Mouse (Mus musculus): ENCODE data around the gene Wnt6.
"Not testable (repeated sequence)": the region's sequence is repeated elsewhere in the genome, so short reads cannot be mapped to it uniquely, and the experiment has no call there.

Gene Wnt6

DNA sequence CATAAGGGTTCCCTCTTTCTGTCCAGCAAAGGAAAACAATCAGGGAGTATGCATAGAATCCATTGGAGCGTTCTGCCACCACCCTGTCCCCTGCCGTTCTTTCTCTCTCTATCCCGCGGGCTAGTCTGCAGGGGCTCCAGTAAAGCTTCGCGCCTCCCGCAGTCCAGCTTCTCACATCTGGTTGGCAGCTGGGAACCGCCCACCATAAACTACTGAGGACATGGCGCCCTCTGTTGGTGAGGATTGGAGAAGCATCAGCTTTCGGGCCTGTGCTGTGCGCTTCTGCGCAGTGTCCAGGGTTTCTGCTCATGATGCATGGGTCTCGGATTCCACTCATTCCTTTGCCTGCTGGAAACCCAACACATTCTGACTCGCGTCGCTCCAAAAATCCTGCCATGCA lies 36.4 kb downstream of the Wnt6 start:
- peak; percentile 76 to 81 for DNase-seq

DNA sequence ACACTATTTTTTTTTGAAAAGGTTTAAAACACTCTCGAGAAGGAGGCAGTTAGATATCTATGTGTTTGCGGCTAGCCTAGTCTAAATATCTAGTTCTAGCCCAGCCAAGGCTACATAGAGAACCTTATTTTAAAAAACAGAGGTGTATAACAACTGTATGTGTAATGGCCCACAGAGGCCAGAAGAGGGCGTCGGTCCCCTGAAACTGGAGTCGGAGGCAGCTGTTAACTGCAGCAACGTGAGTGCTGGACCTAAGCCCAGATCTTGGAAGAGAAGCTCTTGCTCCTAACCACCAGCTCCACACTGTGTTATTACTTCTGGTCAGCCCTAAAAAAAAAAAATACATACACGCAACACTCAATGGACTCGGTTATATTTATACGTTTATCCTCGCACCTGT lies 37.3 kb downstream of the Wnt6 start:
- no peak for DNase-seq

DNA sequence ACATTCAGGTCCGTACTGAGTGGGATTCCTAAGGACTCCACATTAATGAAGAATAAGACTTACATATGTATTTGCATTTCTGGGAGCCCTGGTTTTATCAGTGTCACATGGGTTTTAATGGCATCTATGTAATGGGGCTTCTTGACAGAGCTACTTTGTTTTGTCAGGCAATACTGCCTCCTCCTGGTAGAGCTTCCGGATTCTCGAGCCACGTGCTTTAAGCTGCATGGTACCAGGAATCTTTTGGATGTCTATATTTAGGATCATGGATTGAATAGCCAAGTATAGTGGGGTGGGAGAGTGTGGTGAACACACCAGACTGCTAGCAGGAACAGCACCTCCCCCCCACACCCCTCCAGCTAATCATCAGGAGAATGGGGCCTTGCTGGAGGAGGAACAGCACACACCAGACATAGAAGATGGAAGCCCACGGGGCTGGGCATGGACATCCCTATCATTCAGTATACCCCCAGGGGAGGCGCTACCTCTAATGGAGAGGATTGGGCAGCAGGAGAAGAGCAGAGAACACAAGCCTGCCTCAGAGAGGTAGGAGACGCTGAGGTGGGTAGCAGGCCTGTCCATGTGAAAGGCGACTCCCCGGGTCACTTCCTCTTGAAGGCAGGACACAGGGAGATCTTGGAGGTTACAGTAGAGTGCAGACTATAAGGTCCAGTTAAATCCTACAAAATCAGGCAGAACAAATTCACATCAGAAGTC lies 43.4 kb downstream of the Wnt6 start:
- no peak for DNase-seq

DNA sequence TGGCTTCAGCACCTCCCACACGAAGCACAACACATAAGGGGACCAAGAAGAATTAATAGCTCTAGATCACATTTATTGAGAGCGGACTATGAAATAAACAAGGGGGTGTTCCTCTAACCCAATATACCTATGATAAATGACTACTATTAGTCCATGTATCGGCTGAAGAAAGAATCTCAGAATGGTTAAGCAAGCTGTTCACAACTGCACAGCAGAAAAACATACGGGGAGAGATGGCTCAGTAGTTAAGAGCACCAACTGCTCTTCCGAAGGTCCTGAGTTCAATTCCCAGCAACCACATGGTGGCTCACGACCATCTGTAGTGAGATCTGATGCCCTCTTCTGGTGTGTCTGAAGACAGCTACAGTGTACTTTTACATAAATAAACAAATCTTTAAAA lies 44.3 kb downstream of the Wnt6 start:
- DNase-seq, result not testable (repeated sequence)

DNA sequence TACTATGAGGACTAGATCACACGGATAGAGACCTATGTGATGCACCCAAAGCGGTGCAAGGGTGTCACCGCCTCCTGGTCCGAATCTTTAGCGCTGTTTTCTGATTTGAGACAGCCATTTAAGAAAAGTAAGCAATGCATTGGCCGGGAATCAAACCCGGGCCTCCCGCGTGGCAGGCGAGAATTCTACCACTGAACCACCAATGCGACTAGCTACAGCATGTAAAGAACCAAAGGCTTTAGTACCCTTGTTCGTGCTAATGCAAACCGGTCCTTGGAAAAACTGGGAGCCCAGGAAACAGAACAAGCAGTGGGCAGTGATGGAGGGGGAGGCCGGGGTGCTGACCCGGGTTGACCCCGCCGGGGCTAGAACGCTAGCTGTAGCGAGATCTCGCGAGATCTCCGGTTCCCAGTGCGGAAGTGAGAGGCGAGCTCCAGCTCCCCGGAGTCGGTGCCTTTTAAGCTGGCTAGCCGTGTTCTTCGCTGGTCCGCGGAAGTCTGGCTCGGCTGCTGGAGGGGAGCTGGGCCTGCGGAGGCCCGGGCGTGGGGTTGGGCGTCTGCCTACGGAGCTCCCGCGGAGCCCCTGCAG lies 45.0 kb downstream of the Wnt6 start:
- DNase-seq, result peak; percentile 89 to 92

DNA sequence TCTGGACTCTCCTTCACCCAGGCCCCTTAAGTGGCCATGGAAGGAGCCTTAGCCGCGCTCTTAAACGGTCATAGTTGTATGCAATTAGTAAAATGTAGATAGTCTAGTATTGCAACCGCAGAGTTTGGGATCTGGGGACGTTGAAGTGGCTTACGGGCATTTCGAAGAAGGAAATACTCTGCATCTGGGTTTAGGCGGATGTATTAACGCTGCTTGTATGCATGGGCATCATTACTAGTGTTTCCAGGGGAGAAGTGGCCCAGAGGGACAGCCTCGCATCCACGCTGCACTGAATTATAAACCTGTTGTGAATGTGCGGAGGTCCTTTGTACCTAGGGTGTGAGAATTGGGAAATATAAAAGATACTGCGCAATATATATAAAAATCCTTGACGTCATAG lies 45.5 kb downstream of the Wnt6 start:
- no peak for DNase-seq

DNA sequence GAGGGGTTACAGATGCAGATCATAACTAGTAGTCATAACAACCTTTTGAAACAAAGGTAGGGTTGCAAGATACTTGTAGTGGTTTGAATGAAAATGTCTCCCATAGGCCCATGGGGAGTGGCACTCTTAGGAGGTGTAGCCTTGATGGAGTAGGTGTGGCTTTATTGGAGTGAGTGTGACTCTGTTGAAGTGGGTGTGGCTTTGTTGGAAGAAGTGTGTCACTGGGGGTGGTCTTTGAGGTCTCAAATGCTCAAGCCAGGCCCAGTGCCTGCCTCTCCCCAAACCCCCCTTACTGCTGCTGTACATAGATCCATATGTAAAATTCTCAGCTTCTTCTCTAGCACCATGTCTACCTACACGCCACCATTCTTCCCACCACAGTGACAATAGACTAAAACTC lies 46.8 kb downstream of the Wnt6 start:
- DNase-seq, result no peak

DNA sequence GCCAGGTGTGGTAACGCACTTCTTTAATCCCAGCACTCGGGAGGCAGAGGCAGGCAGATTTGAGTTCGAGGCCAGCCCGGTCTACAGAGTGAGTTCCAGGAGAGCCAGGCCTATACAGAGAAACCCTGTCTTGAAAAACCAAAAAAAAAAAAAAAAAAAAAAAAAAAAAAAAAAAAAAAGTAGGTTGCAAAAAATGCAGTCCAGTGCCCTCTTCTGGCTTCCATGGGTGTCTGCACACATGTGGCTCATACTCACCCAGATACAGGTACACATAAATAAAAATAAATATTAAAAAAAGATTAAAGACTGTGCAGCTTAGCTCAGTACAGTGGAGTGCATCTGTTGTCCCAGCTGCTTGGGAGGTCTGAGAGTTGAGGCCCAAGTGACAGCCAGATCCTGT lies 51.9 kb downstream of the Wnt6 start:
- not testable (repeated sequence) for DNase-seq

DNA sequence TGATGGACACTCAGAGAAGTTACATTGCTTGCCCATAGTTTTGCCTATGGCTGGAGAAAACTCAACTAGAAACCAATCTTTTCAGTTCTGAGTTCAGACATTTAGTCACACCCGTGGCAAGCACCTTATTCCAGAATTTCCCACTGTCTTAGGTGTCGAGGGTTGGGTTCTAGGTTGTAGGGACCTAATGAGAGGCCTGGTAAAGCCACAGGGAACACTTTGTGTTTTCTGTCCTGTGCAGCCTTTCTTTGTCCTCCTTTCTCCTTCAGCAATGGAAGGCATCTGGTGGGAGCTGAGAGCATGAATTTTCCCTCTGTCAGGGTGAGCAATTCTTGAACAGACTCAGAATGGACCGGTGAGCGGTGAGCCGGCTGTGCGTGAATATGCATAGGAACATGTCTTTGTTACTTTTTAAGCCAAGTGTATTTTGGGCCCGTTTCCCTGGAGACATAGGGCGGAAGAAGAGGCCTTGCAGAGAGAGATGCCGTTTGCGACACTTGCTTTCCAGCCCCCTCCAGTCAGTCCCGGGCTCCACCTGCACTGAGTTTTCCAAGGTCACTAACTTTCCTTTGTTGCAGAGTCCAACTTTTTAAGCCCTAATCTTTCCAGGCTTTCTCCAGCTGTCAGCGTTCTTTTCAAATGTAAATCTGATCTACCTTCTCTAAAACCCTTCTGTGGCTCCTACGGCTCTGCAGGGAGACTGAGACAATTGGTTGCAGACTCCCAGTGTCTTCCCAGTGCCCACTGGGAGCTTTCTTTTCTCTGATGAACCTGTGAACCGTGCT lies 53.0 kb downstream of the Wnt6 start:
- DNase-seq, result no peak

DNA sequence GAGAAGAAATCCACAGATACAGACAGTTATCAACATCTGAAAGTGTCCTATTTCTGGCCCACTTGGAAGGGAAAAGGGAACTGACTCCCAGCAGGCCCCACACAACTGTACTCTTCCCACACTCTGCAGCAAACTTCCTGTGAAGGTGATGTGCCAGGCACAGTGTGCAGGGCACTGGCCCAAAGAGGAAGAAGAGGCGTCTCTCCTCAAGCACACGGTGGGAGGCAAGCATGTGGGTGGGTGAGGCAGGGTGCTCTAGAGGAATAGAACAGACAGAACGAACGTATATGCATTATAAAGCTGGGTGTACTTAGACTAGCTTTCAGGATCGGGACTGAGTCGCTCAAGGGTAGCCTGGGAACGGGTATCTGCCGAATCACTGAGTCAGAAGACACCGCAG lies 58.4 kb downstream of the Wnt6 start:
- DNase-seq, result no peak

DNA sequence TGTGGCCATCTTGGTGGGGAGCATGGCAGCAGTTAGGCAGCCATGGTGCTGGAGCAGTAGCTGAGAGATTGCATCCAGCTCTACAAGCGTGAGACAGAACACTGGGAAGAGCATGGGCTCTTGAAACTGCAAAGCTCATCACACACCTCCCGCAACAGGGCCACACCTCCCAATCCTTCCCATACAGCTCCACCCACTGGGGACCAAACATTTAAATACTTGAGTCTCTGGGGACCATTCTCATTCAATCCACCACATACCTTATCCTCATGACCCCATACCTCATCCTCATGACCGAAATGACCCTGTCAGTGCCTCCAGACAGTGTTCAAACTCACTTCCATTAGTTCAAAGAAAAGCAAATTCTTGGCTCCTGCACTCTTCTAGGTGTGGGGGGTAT lies 61.6 kb downstream of the Wnt6 start:
- DNase-seq, result no peak

Measured in cerebellum, postnatal 36 days (tissue).